Mouse (Mus musculus) bone marrow macrophage, adult 2 months (primary cell): Measurements from ENCODE around the gene Ppp4r1.

ENCODE experiments used
- CTCF ChIP-seq: IDR thresholded peaks from 2 replicates; pipeline ENCODE4 v1.5.1; 2012; ENCODE audit warnings: low read depth, mild to moderate bottlenecking, low read length, moderate library complexity
- POLR2A ChIP-seq: IDR thresholded peaks from 2 replicates; pipeline ENCODE4 v1.6.1; 2012; ENCODE audit warnings: mild to moderate bottlenecking, low read depth, low read length, borderline replicate concordance

- TF ChIP-seq POLR2A: no peak
- no peak for TF ChIP-seq CTCF
Measured at GRCm38 (mm10) chr17:65864742-65865141, 82.4 kb downstream of the Ppp4r1 start.
